Mouse (Mus musculus) embryonic facial prominence, embryonic 11.5 days (tissue): ENCODE data around the gene Xrcc5. TPM values are rescaled to one million over a fixed set of nuclear protein-coding genes. Genes with fewer than 3 reads are reported as not detected.

Experiments used
- ATAC-seq: fragments of 200-750 bp; cut with Nextera tagmentation; replicated peaks from 2 replicates; pipeline ENCODE4 v1.8.0; 2017; ENCODE audit warnings: low read depth; ENCODE audit not compliant: insufficient number of reproducible peaks, low FRiP score, low TSS enrichment
- DNase-seq: peaks from one replicate; pipeline ENCODE4 v3.0.0-alpha.2; 2015; ENCODE audit warnings: low spot score
- H3K27ac ChIP-seq: fragments of 300-500 bp; sonication (generic); replicated peaks from 2 replicates; pipeline ENCODE4 v1.5.1; 2014; ENCODE audit warnings: mild to moderate bottlenecking, low read depth, low read length, control low read depth
- H3K27me3 ChIP-seq: fragments of 300-500 bp; sonication (generic); 2 replicates; pipeline ENCODE4 v1.6.1; 2014; ENCODE audit warnings: mild to moderate bottlenecking, low read length, moderate library complexity, mixed read lengths; ENCODE audit not compliant: control insufficient read depth, insufficient read depth
- H3K36me3 ChIP-seq: fragments of 300-500 bp; sonication (generic); replicated peaks from 2 replicates; pipeline ENCODE4 v1.6.1; 2014; ENCODE audit warnings: low read depth, mild to moderate bottlenecking, low read length, moderate library complexity, mixed read lengths; ENCODE audit not compliant: control insufficient read depth, insufficient read depth
- H3K4me1 ChIP-seq: fragments of 300-500 bp; sonication (generic); 2 replicates; pipeline ENCODE4 v1.6.1; 2014; ENCODE audit warnings: low read length, mixed read lengths; ENCODE audit not compliant: control insufficient read depth, insufficient read depth
- H3K4me2 ChIP-seq: fragments of 300-500 bp; sonication (generic); 2 replicates; pipeline ENCODE4 v1.6.1; 2014; ENCODE audit warnings: low read depth, mild to moderate bottlenecking, control low read depth, low read length, moderate library complexity
- H3K4me3 ChIP-seq: fragments of 300-500 bp; sonication (generic); 2 replicates; pipeline ENCODE4 v1.5.1; 2014; ENCODE audit warnings: low read depth, low read length, control low read depth
- H3K9ac ChIP-seq: fragments of 300-500 bp; sonication (generic); replicated peaks from 2 replicates; pipeline ENCODE4 v1.6.1; 2014; ENCODE audit warnings: mild to moderate bottlenecking, control low read depth, low read length
- H3K9me3 ChIP-seq: fragments of 300-500 bp; sonication (generic); replicated peaks from 2 replicates; pipeline ENCODE4 v1.6.1; 2016; ENCODE audit warnings: mild to moderate bottlenecking, low read length, inconsistent platforms, mixed read lengths; ENCODE audit not compliant: control insufficient read depth
- WGBS: fragments of 180-500 bp; shearing (Covaris S2); extraction: QIAGEN DNeasy Blood & Tissue Kit; methylation state at CpG from one replicate; pipeline ENCODE4 v1.1.7; 2014; 5-methylcytosine and 5-hydroxymethylcytosine counted together
- polyA plus RNA-seq: library from polyadenylated mRNA; unstranded; fragments of >200 nt; fragmentation: Nextera tagmentation; extraction: Ambion mirVana; gene quantifications from 2 replicates; pipeline ENCODE4 v1.2.1, GENCODE M21; 2014

The Xrcc5 gene
- polyA plus RNA-seq, 1 experiment from 2014 or later: 77.8 TPM

DNA sequence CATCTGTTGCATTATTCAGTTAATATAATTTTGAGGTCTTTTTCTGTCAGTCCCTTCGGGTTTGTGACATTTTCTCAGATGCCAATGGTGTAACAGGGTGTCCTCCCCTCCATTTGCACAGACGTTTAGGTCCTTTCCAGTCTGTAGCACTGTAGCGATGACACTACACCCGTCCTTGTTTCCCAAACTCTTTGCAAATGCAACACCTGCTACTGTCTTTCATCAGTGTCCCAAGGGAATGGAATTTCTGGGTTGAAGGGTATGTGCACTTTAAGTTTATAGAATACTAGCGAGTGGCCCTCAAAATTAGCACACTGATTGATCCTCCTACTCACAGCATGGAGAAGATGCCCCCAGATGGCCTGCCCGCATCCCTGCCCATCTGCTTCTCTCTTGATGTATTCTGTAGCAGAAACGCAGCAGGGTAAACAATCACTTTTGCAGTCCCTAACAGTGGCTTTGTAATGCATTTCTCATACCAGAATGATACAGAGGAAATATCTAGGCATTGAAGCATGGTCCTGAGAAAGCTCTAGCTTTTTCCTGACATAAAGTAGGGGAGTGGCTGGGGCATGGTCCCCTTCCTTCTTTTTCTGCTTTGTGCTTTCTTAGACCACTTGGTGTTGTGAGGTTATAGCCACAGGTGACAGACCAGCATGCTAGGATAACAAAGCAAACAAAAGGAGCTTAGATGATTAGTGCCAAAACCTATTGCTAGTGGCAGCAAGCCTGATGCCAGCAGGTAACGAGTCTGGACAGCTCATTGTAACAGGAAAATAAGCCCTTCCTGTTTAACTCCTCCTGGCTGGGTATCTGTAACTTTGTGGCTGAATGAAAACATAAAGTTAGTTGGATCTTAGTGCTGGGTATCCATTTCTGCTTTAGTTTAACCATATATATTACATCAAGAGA, 111.8 kb downstream of the Xrcc5 start:
- no peak overlapping the region for H3K27ac ChIP-seq
- ATAC-seq (no peak), DNase-seq (no peak)
- no peaks in the 10 kb centered on the region for H3K36me3 ChIP-seq
- 68% methylated on average over 8 of the region's 8 CpGs for WGBS
- H3K4me2 ChIP-seq: no peak overlapping the region
- no peaks in the 10 kb centered on the region; the same call in 1 of the 2 replicates for H3K4me1 ChIP-seq
- no peak overlapping the region for H3K4me3 ChIP-seq
- H3K9me3 ChIP-seq: no peaks in the 10 kb centered on the region
- H3K9ac ChIP-seq: no peak overlapping the region
- H3K27me3 ChIP-seq: no peaks in the 10 kb centered on the region

- H3K4me1 ChIP-seq: no peaks in the 10 kb centered on the region
- 68% methylated on average over 2 of the region's 2 CpGs for WGBS
- ATAC-seq: no peak
- no peak overlapping the region for H3K9ac ChIP-seq
- no peak overlapping the region for H3K4me3 ChIP-seq
- H3K36me3 ChIP-seq: no peaks in the 10 kb centered on the region
- H3K27ac ChIP-seq: no peak overlapping the region
- no peak for DNase-seq
- no peaks in the 10 kb centered on the region for H3K27me3 ChIP-seq
- H3K9me3 ChIP-seq: no peaks in the 10 kb centered on the region
- H3K4me2 ChIP-seq: no peak overlapping the region
Observed at GRCm38 (mm10) chr1:72420220-72420619, 113.0 kb downstream of the Xrcc5 start.

DNA sequence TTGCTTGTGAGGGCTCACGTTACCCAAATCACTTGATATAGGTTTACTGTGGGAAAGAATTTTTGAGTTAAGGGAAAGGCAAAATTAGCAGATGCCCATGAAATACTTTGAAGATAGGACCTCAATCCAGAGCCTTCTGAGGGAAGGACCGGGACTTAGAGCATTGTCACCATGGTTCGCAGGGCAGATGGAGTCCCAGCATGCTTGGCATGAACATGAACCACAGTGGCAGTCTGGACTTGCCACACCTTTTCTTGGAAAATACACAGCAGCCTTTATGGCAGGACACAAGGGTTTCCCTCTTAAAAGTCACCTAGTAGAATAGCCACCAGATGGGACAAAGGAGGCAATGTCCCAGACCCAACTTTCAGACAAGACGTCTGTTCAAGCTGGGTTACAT, 114.9 kb downstream of the Xrcc5 start:
- Histone ChIP-seq H3K4me2 (no peak overlapping the region), H3K9ac (no peak overlapping the region), H3K27me3 (no peaks in the 10 kb centered on the region), H3K36me3 (no peaks in the 10 kb centered on the region), H3K9me3 (no peaks in the 10 kb centered on the region), H3K27ac (no peak overlapping the region), H3K4me3 (no peak overlapping the region), H3K4me1 (no peaks in the 10 kb centered on the region)
- WGBS: 85% methylated on average over 4 of the region's 4 CpGs
- no peak for DNase-seq
- ATAC-seq: no peak

DNA sequence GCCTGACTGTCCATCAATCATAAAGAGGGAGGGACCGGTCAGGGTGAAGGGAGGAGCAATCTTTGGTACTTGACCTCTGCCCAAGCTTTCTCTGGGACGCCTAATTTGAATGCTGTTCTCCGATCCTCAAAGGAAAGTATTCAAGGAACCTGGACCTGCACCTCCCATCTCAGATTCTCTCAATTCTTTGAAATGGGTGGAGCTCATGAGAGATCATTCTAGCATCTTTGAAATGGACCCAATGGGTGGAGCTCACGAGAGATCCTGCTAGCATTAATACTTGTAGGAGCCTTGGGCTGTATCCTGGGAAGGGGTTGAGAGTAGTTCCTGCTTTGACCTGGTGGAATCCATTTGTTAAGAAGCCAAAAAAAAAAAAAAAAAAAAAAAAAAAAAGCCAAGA, 119.2 kb downstream of the Xrcc5 start:
- 81% methylated on average over 4 of the region's 4 CpGs for WGBS
- no peak overlapping the region for H3K9ac ChIP-seq
- no peaks in the 10 kb centered on the region for H3K36me3 ChIP-seq
- no peaks in the 10 kb centered on the region for H3K4me1 ChIP-seq
- H3K9me3 ChIP-seq: no peaks in the 10 kb centered on the region
- DNase-seq (no peak), ATAC-seq (no peak)
- no peaks in the 10 kb centered on the region for H3K27me3 ChIP-seq
- H3K4me2 ChIP-seq: no peak overlapping the region
- no peak overlapping the region for H3K4me3 ChIP-seq
- no peak overlapping the region for H3K27ac ChIP-seq

DNA sequence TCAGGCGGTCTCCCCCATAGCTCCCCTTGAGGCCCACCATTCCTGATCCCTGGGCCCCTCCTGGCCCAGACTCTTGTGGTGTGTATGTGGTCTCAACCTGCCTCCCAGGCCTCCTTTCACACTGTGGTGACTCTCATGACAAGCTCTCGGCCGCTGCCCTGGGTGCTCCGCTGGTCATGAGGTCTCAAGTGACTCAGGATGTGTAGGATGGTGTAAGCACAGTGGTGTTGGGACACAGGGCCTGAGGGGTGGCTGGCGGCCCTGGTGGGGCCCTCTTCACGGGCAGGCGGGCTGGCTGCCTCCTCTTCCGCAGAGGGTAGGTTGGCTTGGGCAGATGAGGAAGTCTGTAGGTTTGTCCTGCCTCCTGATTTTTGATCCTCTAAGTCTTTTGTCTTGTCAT, 121.3 kb downstream of the Xrcc5 start:
- Histone ChIP-seq H3K27me3 (no peaks in the 10 kb centered on the region), H3K4me1 (no peaks in the 10 kb centered on the region), H3K36me3 (no peaks in the 10 kb centered on the region), H3K4me2 (no peak overlapping the region), H3K4me3 (no peak overlapping the region), H3K9ac (no peak overlapping the region), H3K9me3 (no peaks in the 10 kb centered on the region), H3K27ac (no peak overlapping the region)
- no peak for DNase-seq
- 89% methylated on average over 8 of the region's 8 CpGs for WGBS
- no peak for ATAC-seq

DNA sequence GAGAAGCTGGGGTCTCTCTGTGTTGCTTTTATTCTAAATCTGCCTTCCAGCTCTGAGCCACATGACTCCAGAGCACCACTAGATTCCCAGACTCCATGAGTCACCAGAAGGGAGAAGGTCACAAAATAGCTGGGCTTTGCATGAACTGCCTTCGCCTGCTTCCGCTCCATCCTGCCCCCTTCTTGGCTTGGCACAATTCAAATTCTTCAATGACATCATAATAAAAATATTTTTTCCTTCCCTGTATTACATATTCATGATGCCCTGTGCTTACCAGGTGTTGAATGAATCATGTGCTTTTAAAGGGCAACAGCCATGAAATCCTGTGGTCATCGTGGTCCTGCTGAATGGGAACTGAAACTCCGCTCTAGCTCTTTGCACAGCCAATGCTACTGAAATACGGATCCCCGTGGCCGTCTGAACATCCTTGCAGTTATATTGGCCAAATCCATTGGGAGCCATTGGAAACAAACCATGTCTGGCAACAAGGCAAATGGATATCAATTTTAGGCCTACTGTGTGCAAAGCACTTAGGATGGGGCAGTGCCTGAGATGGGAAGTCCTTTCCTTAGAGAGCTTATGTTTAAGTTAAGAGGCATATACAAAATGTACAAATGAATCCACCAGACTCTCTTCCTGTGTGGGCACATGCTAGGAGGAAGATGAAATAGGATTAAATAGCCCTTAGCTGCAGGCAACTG, 122.0 kb downstream of the Xrcc5 start:
- Histone ChIP-seq H3K4me1 (no peaks in the 10 kb centered on the region), H3K4me2 (no peak overlapping the region), H3K27ac (no peak overlapping the region), H3K9me3 (no peaks in the 10 kb centered on the region), H3K9ac (no peak overlapping the region), H3K27me3 (no peaks in the 10 kb centered on the region), H3K4me3 (no peak overlapping the region), H3K36me3 (no peaks in the 10 kb centered on the region)
- no peak for DNase-seq
- no peak for ATAC-seq
- 92% methylated on average over 7 of the region's 7 CpGs for WGBS

- no peaks in the 10 kb centered on the region for H3K27me3 ChIP-seq
- H3K36me3 ChIP-seq: no peaks in the 10 kb centered on the region
- no peak overlapping the region for H3K9ac ChIP-seq
- ATAC-seq (no peak), DNase-seq (no peak)
- no peaks in the 10 kb centered on the region for H3K4me1 ChIP-seq
- H3K4me2 ChIP-seq: no peak overlapping the region
- H3K4me3 ChIP-seq: no peak overlapping the region
- 100% methylated on average over 1 of the region's 1 CpGs for WGBS
- H3K9me3 ChIP-seq: no peaks in the 10 kb centered on the region
- H3K27ac ChIP-seq: no peak overlapping the region
Observed at GRCm38 (mm10) chr1:72432579-72432978, 125.4 kb downstream of the Xrcc5 start.

DNA sequence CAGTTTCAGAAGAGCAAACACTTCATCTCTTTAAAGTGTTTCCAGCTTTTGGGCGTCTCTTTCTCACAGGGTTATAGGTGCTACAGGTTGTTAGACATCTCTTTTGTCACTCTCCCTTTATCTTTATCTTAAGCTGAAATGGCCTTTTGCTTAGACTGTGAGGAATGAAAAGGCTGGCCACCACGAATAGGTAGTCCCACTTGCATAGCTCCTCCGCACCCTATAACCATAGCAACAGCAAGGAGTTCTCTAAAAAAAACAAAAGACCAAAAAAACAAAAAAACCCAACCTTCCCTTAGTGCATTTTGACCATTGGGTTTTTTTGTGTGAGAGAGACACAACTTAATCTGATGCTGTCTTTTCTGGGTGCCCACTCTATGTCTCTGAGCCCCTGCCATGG, 127.3 kb downstream of the Xrcc5 start:
- ATAC-seq (no peak), DNase-seq (no peak)
- no peak overlapping the region for H3K4me3 ChIP-seq
- H3K27ac ChIP-seq: no peak overlapping the region
- no peaks in the 10 kb centered on the region for H3K9me3 ChIP-seq
- H3K36me3 ChIP-seq: no peaks in the 10 kb centered on the region
- no peak overlapping the region for H3K4me2 ChIP-seq
- no peaks in the 10 kb centered on the region for H3K27me3 ChIP-seq
- 72% methylated on average over 3 of the region's 3 CpGs for WGBS
- H3K9ac ChIP-seq: no peak overlapping the region
- no peaks in the 10 kb centered on the region for H3K4me1 ChIP-seq
